Mouse (Mus musculus): ENCODE data around the gene Sun1.

The Sun1 gene

GRCm38 (mm10) chr5:139286142-139286941 is 85.9 kb downstream of the Sun1 start:
- no peak for DNase-seq (ENCODE audit: low spot score)

- DNase-seq (ENCODE audit: low spot score) = no peak
These were observed 86.7 kb downstream of the Sun1 start for GRCm38 (mm10) chr5:139287099-139287498.

- DNase-seq (ENCODE audit: low spot score) = no peak
These were observed 87.3 kb downstream of the Sun1 start for GRCm38 (mm10) chr5:139287787-139288186.

GRCm38 (mm10) chr5:139288591-139288990 is 88.2 kb downstream of the Sun1 start:
- no peak for DNase-seq (ENCODE audit: low spot score)

- no peak for DNase-seq (ENCODE audit: low spot score)
These were observed 90.2 kb downstream of the Sun1 start for GRCm38 (mm10) chr5:139290467-139291259.

- no peak for DNase-seq (ENCODE audit: low spot score)
These were observed 91.5 kb downstream of the Sun1 start for GRCm38 (mm10) chr5:139291811-139292560.

- no peak for DNase-seq (ENCODE audit: low spot score)
These were observed 93.7 kb downstream of the Sun1 start for GRCm38 (mm10) chr5:139294089-139294488.

GRCm38 (mm10) chr5:139297092-139297491 is 96.7 kb downstream of the Sun1 start:
- no peak for DNase-seq (ENCODE audit: low spot score)

- no peak for DNase-seq (ENCODE audit: low spot score)
These were observed 97.3 kb downstream of the Sun1 start for GRCm38 (mm10) chr5:139297745-139298144.

Measured in embryo, embryonic 10 days (tissue).